In genomic region chr9:45592374-45592773, GRCm38 (mm10) we compare ENCODE assay signal across 13 mouse cellular contexts.
DNase-seq lines count a peak whose midpoint lies in the region; ATAC-seq and TF ChIP-seq lines count a peak whose summit lies in the region.
"Had no signal": no experiment of that assay in that cellular context is flagged by ENCODE, and none has a peak within 500 bp of the region (broad histone marks: within the 10 kb centered on the region; RNA-seq: fewer than 3 reads in every experiment).

No protein-coding gene starts in this region.

- no peaks in the 10 kb centered on the region for H3K36me3 ChIP-seq in liver, embryonic 12.5 days
- no peaks in the 10 kb centered on the region for H3K36me3 ChIP-seq in liver, embryonic 11.5 days (ENCODE audit: control insufficient read depth, insufficient read depth, low read length)
- H3K36me3 ChIP-seq in hindbrain, embryonic 16.5 days (ENCODE audit: control insufficient read depth, insufficient read depth, low read length), result no peaks in the 10 kb centered on the region
- no peaks in the 10 kb centered on the region for H3K36me3 ChIP-seq in intestine, postnatal 0 days (ENCODE audit: control insufficient read depth, insufficient read depth)
- no peaks in the 10 kb centered on the region for H3K36me3 ChIP-seq in lung, postnatal 0 days (ENCODE audit: insufficient read depth, low read length)
- H3K36me3 ChIP-seq: embryonic facial prominence, embryonic 15.5 days; heart, embryonic 10.5 days had no signal

- DNase-seq in liver, embryonic 11.5 days (ENCODE audit: low spot score), result no peak
- peak; percentile 99 for DNase-seq in cerebellum, adult 9-11 months
- peak; percentile 61 to 76 for DNase-seq in right cerebral cortex, postnatal 10 days (ENCODE audit: low spot score in 2 of 2)
- no peak for DNase-seq in gastrocnemius, adult 18-20 months (ENCODE audit: low spot score)
- no peak for DNase-seq in lung, postnatal 0 days (ENCODE audit: low spot score)
- DNase-seq: kidney, postnatal 25 days; liver, postnatal 0 days had no signal

- ATAC-seq in liver, embryonic 12.5 days, result no peak
- ATAC-seq in liver, embryonic 11.5 days (replicated peaks; ENCODE audit: low FRiP score), result no peak
- peak; percentile 61 for ATAC-seq in hindbrain, embryonic 16.5 days
- no peak for ATAC-seq in intestine, postnatal 0 days
- ATAC-seq in lung, postnatal 0 days, result no peak
- ATAC-seq: liver, postnatal 0 days; midbrain, embryonic 16.5 days had no signal

- H3K9me3 ChIP-seq in liver, embryonic 12.5 days (replicated peaks), result no peaks in the 10 kb centered on the region
- H3K9me3 ChIP-seq in liver, embryonic 11.5 days (ENCODE audit: control insufficient read depth, low read length), result no peaks in the 10 kb centered on the region
- no peaks in the 10 kb centered on the region for H3K9me3 ChIP-seq in hindbrain, embryonic 16.5 days (ENCODE audit: control insufficient read depth, low read length)
- no peaks in the 10 kb centered on the region for H3K9me3 ChIP-seq in intestine, postnatal 0 days (ENCODE audit: control insufficient read depth)
- H3K9me3 ChIP-seq in lung, postnatal 0 days (ENCODE audit: low read length), result no peaks in the 10 kb centered on the region
- H3K9me3 ChIP-seq: embryonic facial prominence, embryonic 15.5 days; heart, embryonic 10.5 days had no signal

- no peak for TF ChIP-seq EP300 in lung, postnatal 0 days (IDR thresholded peaks at IDR 0.05)

- no peak overlapping the region for H3K27ac ChIP-seq in liver, embryonic 12.5 days
- no peak overlapping the region for H3K27ac ChIP-seq in liver, embryonic 11.5 days (ENCODE audit: low read depth, low read length)
- peak overlapping the region; percentile 50 for H3K27ac ChIP-seq in hindbrain, embryonic 16.5 days (ENCODE audit: low read depth, low read length)
- H3K27ac ChIP-seq in intestine, postnatal 0 days (ENCODE audit: low read depth, low read length), result no peak overlapping the region
- H3K27ac ChIP-seq in lung, postnatal 0 days (ENCODE audit: low read length), result no peak overlapping the region
- H3K27ac ChIP-seq: embryonic facial prominence, embryonic 15.5 days; heart, embryonic 10.5 days had no signal

- no peaks in the 10 kb centered on the region for H3K27me3 ChIP-seq in liver, embryonic 12.5 days (replicated peaks)
- no peaks in the 10 kb centered on the region for H3K27me3 ChIP-seq in liver, embryonic 11.5 days (replicated peaks; ENCODE audit: control insufficient read depth, insufficient read depth, low read length)
- H3K27me3 ChIP-seq in hindbrain, embryonic 16.5 days (replicated peaks; ENCODE audit: control insufficient read depth, insufficient read depth, low read length), result no peaks in the 10 kb centered on the region
- no peaks in the 10 kb centered on the region for H3K27me3 ChIP-seq in intestine, postnatal 0 days (replicated peaks; ENCODE audit: control insufficient read depth, insufficient read depth, low read length)
- no peaks in the 10 kb centered on the region for H3K27me3 ChIP-seq in lung, postnatal 0 days (replicated peaks; ENCODE audit: insufficient read depth, low read length)
- H3K27me3 ChIP-seq: embryonic facial prominence, embryonic 15.5 days had no signal

- no peak overlapping the region for H3K4me2 ChIP-seq in liver, embryonic 12.5 days
- H3K4me2 ChIP-seq in liver, embryonic 11.5 days, result no peak overlapping the region
- H3K4me2 ChIP-seq in hindbrain, embryonic 16.5 days (ENCODE audit: low read length), result no peak overlapping the region
- no peak overlapping the region for H3K4me2 ChIP-seq in intestine, postnatal 0 days (replicated peaks; ENCODE audit: low read depth)
- H3K4me2 ChIP-seq in lung, postnatal 0 days (replicated peaks; ENCODE audit: low read depth, low read length), result no peak overlapping the region
- H3K4me2 ChIP-seq: embryonic facial prominence, embryonic 15.5 days had no signal

- H3K9ac ChIP-seq in liver, embryonic 12.5 days, result 0 out of 2 replicates have a peak overlapping the region, but pooled peaks have one; percentile 10
- no peak overlapping the region for H3K9ac ChIP-seq in liver, embryonic 11.5 days (ENCODE audit: low read depth, low read length)
- no peak overlapping the region for H3K9ac ChIP-seq in hindbrain, embryonic 16.5 days (ENCODE audit: low read depth, low read length)
- H3K9ac ChIP-seq in intestine, postnatal 0 days (ENCODE audit: low read depth, low read length), result no peak overlapping the region
- no peak overlapping the region for H3K9ac ChIP-seq in lung, postnatal 0 days (replicated peaks; ENCODE audit: low read depth)
- H3K9ac ChIP-seq: embryonic facial prominence, embryonic 15.5 days; liver, postnatal 0 days had no signal

- no peak overlapping the region for H3K4me3 ChIP-seq in liver, embryonic 12.5 days
- no peak overlapping the region for H3K4me3 ChIP-seq in liver, embryonic 11.5 days (ENCODE audit: low read depth, low read length)
- H3K4me3 ChIP-seq in hindbrain, embryonic 16.5 days (ENCODE audit: low read length), result no peak overlapping the region
- H3K4me3 ChIP-seq in intestine, postnatal 0 days (ENCODE audit: low read depth, low read length), result no peak overlapping the region
- H3K4me3 ChIP-seq in lung, postnatal 0 days (ENCODE audit: low read depth, low read length), result no peak overlapping the region
- H3K4me3 ChIP-seq: embryonic facial prominence, embryonic 15.5 days; heart, embryonic 10.5 days had no signal

- H3K4me1 ChIP-seq in liver, embryonic 12.5 days, result no peaks in the 10 kb centered on the region
- H3K4me1 ChIP-seq in liver, embryonic 11.5 days (replicated peaks; ENCODE audit: control insufficient read depth, insufficient read depth, low read length), result no peaks in the 10 kb centered on the region
- H3K4me1 ChIP-seq in hindbrain, embryonic 16.5 days (ENCODE audit: control insufficient read depth, insufficient read depth, low read depth, low read length), result no peaks in the 10 kb centered on the region; the same call in 1 of the 2 replicates
- no peaks in the 10 kb centered on the region for H3K4me1 ChIP-seq in intestine, postnatal 0 days (replicated peaks; ENCODE audit: control insufficient read depth, insufficient read depth, low read length)
- H3K4me1 ChIP-seq in lung, postnatal 0 days (ENCODE audit: insufficient read depth, low read depth, low read length), result no peaks in the 10 kb centered on the region
- H3K4me1 ChIP-seq: embryonic facial prominence, embryonic 15.5 days; heart, embryonic 10.5 days had no signal

- WGBS in liver, embryonic 12.5 days (ENCODE audit: insufficient replicate concordance), result 63% methylated on average over 9 of the region's 9 CpGs
- 68% methylated on average over 9 of the region's 9 CpGs for WGBS in liver, embryonic 11.5 days
- WGBS in hindbrain, embryonic 16.5 days, result 55% methylated on average over 9 of the region's 9 CpGs
- WGBS in intestine, postnatal 0 days, result 79% methylated on average over 9 of the region's 9 CpGs
- 75% methylated on average over 9 of the region's 9 CpGs for WGBS in lung, postnatal 0 days

- no peak for TF ChIP-seq CTCF in intestine, postnatal 0 days (IDR thresholded peaks at IDR 0.05; ENCODE audit: low read depth)
- TF ChIP-seq CTCF in lung, postnatal 0 days (IDR thresholded peaks at IDR 0.05), result no peak

Comparison
In these comparisons a context has a peak if more than half of its experiments do, and no peak if none do; other contexts are left out.
1. DNase-seq: peak in cerebellum, adult 9-11 months (single experiment) and right cerebral cortex, postnatal 10 days (2 of 2); none in liver, embryonic 11.5 days (single experiment), gastrocnemius, adult 18-20 months (single experiment) and lung, postnatal 0 days (single experiment).